Mouse (Mus musculus) lung, postnatal 0 days (tissue): ENCODE measurements around the gene Adprh.

Source experiments
- CTCF ChIP-seq: IDR thresholded peaks from 2 replicates; pipeline ENCODE4 v1.5.1; 2016; ENCODE audit warnings: antibody characterized with exemption, mild to moderate bottlenecking
- EP300 ChIP-seq: IDR thresholded peaks from 2 replicates; pipeline ENCODE4 v1.6.1; 2016; ENCODE audit warnings: antibody characterized with exemption, mild to moderate bottlenecking, control low read depth

DNA sequence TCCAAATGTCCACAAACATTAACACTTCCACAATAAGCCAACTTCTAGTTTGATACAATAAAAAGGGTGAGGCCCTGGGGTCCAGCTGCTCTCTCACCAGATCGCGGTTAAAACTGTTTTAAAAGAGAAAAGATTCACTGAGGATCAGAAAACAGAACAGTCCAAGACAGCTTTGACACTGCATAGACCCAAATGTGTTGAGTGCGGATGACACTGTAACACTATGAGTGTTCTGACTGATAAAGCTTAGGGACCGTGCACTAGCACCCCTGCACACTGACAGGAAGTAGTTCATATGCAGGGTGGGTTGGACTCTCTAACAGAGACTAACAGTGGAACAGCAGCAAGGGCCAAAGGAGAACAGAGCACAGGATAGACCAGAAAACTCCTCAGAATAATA is 1.4 kb upstream of the Adprh start:
- TF ChIP-seq CTCF (no peak), EP300 (no peak)
